Mouse (Mus musculus) thymus, postnatal 36 days (tissue): ENCODE measurements around the gene Ldlrad2.
"Not testable (repeated sequence)": the region's sequence is repeated elsewhere in the genome, so short reads cannot be mapped to it uniquely, and the experiment has no call there.

Experiments
- DNase-seq, 2 experiments: peaks; one replicate each; pipeline ENCODE4 v3.0.0; 2022; ENCODE audit warnings: mixed read lengths in 2 of 2

Gene Ldlrad2

DNA sequence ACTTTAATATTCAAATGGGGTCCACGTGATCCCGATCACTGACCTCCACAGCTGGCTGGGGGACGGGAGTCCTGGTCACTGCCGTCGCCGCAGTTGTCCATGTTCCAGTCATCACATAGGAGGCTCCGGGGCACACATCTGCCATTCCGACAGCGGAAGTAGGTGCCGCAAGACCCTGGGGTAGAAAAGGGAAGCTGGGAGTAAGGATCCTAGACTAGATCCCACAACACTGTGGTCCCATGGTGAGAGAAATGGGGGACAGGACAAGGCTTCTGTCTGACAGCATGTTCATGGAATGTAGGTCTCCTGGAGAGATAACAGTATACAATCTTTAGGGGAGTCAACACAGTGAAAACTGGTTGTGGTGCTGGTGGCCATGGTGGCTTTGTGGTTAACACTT, at the start of gene Ldlrad2:
Gene Ldlrad2 (minus strand): TSS at position 101 of the 400 bp plus-strand sequence.
- DNase-seq: no peak

- DNase-seq: no peak
These were observed 48.5 kb upstream of the Ldlrad2 start for GRCm38 (mm10) chr4:137622847-137623246.

GRCm38 (mm10) chr4:137610256-137610655, 35.9 kb upstream of the Ldlrad2 start:
- no peak for DNase-seq

DNA sequence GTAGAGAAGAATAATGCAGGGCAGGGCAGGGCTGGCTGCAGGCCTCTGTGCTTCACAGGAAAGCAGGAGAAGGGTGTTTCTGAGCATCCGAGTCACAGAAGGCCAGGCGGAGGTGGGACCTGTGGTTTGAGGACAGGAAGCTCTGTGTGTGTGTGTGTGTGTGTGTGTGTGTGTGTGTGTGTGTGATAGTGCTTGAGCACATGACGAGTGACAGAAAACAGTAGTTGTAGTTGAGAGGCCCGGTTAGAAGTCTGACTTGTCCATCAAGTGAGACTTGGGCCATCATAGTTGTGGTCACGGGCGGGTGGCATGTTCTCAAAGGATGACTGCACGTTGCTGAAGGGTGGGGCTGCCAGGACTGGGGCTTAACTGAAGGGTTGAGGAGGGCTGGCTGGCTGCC, 35.3 kb upstream of the Ldlrad2 start:
- DNase-seq: peak; percentile 32 to 39

DNA sequence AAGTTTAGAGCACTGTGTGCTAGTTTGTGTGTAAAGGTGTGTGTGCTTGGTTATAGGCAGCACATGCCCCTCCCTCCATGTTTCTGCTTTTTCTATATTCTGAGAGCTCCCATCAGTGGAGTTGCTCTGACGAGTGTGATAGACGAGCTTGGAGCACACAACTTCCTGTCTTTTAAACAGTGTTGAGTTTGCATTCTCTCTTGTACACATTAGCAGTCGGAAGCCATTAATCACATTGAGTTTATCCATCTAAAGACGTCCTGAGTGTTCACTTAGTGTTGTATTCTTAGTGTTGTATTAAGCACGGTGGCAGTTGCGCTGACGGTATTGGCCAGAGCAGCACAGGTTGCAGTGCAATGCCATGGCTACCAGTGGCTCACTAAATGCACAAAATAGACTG, 34.9 kb upstream of the Ldlrad2 start:
- DNase-seq: no peak

DNA sequence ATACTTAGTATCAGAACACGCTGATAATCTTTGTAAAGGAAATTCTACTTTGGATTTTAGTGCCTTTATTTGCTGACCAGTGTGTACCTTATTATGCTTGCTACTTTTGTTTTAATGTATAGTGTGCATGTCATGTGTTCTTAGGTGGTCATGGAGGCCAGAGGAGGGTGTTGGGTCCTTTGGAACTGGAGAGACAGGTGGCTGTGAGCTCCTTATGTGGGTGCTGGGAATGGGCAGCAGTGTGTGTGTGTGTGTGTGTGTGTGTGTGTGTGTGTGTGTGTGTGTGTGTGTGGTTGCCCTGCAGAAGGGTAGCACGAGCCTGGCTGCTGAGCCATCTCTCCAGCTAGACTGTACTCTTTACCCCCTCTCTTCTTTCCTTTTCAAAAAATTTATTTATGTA, 32.7 kb upstream of the Ldlrad2 start:
- no peak for DNase-seq

DNA sequence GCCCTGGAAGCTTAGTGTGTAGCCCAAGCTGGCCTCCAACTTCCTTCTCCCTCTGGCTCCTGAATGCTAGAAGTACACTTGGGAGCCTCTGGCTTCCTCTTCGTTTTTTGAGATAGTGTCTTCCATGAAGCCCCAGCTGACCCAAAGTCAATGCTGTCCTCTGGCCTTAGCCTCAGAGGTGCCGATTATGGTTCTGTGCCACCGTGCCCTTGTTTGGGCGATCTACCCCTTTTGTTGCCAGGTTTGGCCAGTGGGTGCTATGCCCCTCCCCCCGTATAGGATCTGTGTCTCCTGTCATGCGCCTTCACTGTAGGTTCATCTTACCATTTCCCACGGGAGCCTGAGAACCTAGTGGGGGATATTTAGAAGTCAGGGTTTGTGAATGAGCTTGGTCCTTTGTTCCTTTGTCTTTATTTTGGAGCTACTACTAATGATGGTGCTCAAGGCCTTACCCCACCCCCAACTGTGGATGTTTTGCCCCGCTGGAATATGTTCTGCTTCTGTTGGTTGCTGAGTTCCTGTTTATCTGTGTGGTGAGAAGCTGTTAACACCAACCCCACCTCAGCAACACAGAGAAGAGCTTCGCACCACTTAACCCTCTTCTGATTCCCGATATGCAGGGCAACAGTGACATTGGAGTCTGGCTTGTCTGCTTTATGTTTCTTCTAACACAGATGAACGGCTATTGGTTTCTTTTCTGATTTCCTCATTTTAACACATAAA, 29.2 kb upstream of the Ldlrad2 start:
- no peak for DNase-seq

DNA sequence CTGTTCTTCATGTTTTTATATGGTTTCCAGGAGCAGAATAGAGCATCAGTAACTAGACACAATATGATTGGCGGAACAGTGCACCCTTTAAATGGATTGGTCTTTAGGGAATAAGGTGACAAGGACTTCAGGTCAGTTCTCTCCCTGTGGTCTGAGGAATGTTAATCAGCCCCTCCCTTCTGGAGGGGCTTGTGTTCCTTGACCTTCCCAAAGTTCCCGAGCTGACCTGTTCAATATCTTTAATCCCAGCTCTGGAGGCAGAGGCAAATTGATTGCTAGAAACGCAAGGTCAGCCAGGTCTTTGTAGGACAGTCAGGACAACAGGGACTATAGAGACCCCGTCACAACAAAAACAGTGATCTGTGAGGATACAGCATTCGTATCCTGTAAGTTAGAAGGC, 24.2 kb upstream of the Ldlrad2 start:
- no peak for DNase-seq

DNA sequence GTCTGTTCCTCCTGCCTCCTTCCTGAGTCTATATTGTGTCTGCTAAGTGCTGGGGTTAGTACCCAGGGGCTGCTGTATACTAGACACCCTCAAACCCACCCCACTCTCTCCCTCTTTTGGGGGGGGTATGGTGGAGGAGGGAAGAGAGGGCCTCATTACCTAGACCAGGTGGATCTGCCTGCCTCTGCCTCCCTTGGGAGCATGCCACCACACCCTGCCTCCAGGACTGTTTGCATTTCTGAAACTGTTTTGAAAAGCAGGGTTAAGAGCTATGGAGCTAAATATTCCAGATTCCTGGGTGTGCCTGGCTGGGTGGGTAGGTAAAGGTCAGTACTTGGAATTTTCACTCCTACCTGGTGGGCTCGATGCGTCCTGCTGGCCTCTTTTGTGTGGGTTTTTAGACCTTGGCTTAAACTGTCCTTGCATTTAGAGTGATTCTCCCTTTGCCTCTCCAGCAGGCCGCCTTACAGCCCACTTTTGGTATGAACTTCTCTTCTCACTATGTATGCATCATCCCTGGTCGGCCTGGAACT, 22.8 kb upstream of the Ldlrad2 start:
- DNase-seq: no peak

DNA sequence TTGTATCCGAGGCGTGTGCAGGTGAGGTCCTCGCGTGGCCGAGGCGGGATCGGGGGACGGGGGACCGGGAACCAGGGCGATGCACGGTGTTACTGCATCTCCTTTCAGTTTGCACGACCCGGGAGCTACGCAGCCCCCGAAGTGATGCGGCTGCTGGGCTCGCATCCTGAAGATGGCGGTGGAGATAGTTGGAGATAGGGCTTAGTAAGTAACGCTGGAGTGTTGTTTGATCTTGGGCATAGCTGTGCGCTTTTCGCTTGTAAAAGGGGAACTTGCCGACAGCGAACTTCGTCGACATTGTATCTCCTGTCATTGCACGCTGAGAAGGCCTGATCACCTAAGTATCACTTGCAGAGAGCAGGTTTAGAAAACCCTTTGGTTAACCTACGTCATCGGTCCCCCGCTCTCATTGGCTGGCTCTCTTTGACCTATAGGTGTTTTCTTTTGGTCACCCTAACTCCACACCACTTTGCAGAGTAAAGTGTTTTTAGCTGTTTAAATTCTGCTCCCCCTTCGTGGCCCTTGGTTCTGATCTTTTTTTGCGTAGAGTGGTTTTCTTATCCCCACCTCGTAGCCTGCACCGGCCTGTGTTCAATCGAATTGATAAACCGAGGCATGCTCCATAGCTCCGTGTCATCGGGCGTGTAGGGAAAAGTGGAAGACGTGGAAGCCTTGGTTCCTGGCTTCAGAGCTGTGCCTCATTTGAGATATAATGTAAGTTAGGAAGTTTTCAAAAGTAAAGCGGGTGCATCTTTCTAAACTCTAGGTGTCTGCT, 20.3 kb upstream of the Ldlrad2 start:
- DNase-seq: peak in 1 of 2 experiments; percentile 5

DNA sequence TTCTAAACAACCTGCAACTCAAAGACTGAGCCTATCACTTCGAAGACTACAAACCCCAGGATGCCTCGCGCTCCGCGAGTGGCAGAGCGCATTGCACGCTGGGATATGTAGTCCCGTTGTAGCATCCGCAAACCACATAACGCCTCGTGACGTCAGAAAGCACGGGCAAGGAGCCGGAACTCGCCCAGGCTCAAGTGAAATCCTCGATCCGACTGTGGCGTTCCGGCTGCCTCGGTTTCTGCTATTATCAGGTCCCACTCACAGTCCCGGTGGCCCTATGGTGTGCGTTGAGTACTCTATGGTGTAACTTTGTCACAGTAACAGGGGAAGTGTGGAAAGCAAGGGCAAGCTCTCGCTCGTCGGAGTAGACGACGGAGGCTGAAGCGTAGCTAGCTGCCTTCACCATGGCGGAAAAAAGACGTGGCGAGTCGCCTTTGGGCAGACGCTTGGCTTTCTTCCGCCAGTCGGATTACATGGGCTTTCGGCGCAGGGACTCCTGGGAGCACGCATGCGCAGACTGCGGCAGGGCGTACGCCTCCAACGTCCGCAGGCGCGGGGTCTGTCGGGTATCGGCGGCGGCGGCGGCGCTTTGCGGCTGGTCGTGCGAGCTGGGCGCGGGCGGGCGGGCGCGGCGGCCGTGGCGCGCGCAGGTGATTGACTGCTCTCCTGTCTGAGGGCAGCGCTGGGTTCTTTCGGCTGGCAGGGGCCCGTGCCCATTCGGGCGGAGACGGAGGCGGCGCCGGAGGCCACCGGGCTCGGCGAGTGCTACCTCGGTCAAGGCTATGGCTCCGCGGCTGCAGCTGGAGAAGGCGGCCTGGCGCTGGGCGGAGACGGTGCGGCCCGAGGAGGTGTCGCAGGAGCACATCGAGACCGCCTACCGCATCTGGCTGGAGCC, 19.5 kb upstream of the Ldlrad2 start, which contains the start of gene Usp48:
Gene Usp48 (plus strand): TSS at position 155 of the 895 bp plus-strand sequence.
- peak; percentile 98 to 99 for DNase-seq

- no peak for DNase-seq
These were observed 16.6 kb upstream of the Ldlrad2 start for GRCm38 (mm10) chr4:137590961-137591360.

DNA sequence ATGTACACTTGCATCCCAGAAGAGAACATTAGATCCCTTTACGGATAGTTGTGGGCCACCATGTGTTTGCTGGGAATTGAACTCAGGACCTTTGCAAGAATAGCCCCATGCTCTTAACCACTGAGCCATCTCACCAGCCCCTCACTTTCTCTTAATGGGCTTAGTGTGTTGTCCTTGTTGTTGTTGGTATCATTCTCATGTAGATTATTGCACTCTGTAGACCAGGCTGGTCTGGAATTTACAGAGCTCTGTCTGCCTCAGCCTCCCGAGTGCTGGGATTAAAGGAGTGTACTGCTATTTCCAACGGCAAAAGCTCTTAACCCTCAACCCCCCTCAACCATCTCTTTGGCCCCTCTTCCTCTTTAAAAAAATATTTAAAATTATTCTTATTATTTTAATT, 15.2 kb upstream of the Ldlrad2 start:
- DNase-seq: no peak

DNA sequence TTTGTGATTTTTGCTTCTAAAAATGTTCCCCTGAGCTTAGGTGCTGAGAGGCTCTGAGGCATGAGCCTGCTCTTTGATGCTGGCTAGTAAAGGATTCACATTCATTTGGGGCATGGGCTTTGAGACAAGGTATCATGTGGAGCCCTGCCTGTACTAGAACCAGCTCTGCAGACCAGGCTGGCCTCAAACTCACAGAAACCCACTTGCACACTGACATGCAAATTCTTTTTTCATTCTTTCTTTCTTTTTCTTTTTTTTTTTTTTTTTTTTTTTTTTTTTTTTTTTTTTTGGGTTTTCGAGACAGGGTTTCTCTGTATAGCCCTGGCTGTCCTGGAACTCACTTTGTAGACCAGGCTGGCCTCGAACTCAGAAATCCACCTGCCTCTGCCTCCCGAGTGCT, 14.7 kb upstream of the Ldlrad2 start:
- DNase-seq: not testable (repeated sequence)

DNA sequence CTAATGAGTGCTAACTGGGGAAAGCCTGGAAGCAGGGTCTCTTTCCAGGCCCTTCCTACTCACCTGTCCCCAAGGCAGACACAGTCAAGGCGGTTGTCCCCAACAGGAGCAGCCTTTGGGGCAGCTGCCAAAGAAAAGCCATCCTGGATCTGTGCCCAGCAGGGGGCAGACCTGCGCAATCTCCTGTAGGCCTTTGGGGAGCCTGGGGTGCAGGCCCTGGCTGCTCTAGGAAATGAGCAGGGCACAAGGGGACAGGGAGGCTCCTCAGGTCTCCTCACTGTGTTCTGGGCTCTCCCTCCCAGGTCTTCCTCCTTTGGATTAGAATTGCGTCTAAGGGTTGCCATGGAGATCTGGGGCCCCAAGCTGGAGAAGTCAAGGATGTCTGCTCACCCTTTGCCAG, 7.4 kb upstream of the Ldlrad2 start:
- DNase-seq: peak; percentile 52 to 62

DNA sequence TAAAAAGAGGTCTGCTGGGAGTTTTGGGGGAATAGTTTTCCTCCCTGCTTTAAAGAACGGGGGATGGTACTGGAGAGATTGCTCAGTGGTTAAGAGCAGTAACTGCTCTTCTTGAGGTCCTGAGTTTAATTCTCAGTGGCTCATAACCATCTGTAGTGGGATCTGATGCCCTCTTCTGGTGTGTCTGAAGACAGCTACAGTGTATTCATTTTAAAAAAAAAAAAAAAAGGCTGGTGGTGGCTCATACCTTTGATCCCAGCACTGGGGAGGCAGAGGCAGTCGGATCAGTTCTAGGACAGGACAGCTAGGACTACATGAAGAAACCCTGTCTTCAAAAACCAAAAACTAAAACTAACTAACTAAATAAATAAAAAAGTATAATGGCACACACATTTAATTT, 5.9 kb upstream of the Ldlrad2 start:
- no peak for DNase-seq

GRCm38 (mm10) chr4:137579789-137580188, 5.4 kb upstream of the Ldlrad2 start:
- DNase-seq: no peak

GRCm38 (mm10) chr4:137578181-137578845, 3.9 kb upstream of the Ldlrad2 start:
- peak; percentile 21 to 33 for DNase-seq

GRCm38 (mm10) chr4:137577486-137577885, 3.1 kb upstream of the Ldlrad2 start:
- DNase-seq: no peak

DNA sequence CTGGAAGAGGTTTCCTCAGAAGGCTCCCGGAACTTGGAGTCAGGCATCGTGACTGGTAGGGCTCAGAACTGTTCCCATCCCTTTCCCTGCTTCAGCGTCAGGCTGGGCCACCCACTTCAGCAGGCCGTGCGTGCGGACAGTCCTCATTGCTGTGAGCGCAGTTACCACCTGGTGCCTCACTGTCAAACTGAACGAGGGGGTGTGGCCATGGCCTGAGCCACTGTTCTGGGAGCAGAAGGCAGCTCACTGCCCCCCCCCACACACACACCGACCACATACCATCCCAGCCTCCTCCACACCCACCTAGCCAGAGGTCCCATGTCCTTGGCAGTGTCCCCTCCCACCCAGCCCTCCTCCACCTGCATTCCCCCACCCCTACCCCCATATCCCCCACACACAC, 4.5 kb downstream of the Ldlrad2 start:
- no peak for DNase-seq

- no peak for DNase-seq
These were observed 17.6 kb downstream of the Ldlrad2 start for GRCm38 (mm10) chr4:137556673-137557210.

DNA sequence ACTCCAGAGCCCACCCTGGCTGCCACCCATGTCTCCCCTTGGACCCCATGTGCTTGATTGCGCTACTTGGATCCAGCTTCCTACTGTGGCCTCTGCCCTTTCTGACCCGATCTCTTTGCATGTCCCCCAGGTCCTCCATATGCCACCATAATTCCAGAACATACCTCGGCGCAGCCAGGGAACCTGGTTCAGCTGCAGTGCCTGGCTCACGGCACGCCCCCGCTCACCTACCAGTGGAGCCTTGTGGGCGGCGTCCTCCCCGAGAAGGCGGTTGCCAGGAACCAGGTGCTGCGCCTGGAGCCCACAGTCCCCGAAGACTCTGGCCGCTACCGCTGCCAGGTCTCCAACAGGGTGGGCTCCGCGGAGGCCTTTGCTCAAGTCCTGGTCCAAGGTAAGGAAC, 20.9 kb downstream of the Ldlrad2 start:
- no peak for DNase-seq
